Mouse (Mus musculus) inflammation-experienced regulatory T-cells, adult 6 months (primary cell): ENCODE results near the gene Ak7. TPM values are rescaled to one million over a fixed set of nuclear protein-coding genes. Genes with fewer than 3 reads are reported as not detected.

Experiments
- ATAC-seq: one replicate; pipeline ENCODE4 v1.8.0; 2017
- polyA plus RNA-seq, 3 experiments: library from polyadenylated mRNA; unstranded; fragments of 100-300 nt; shearing (Covaris generic); gene quantifications; one replicate each; pipeline ENCODE4 v1.2.1; 2017

Gene Ak7
- polyA plus RNA-seq, 3 experiments from 2014 or later = 0.28 to 0.38 (median 0.36) TPM

- ATAC-seq = no peak
These were observed 25.2 kb downstream of the Ak7 start for GRCm38 (mm10) chr12:105730851-105731460.

DNA sequence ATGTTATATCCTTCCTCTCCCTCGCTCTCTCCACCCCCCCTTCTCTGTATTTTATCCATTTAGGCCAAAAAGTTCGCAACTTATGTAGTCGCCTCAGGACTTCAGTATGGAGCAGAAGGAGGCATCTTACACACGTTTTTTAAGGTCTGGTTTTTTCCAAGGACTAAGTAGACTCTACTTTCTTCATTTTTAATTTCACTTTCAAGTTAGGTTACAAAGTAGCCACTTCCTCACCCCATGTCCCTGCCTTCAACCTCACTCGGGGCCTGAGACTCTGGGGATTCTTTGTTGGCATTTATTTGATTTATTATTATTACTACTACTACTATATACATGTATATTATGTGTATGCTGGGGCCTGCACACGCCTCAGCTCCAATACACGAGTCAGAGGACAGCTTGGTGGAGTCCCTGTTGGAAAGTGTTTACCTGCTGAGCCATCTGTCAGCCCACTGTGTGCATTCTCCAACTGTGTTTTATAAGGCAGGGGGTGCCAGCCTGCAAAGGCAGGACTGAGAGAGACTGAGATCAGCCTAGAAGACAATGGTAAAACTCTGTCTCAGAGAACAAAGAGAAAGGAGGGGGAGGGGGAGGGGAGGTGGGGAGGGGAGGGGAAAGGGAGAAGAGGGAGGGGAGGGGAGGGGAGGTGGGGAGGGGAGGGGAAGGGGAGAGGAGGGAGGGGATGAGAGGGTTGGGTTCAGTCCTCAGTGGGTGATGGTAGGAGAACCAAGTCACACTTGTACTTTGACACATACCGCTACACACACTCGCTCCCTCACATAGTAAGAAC is 27.8 kb downstream of the Ak7 start:
- no peak for ATAC-seq

DNA sequence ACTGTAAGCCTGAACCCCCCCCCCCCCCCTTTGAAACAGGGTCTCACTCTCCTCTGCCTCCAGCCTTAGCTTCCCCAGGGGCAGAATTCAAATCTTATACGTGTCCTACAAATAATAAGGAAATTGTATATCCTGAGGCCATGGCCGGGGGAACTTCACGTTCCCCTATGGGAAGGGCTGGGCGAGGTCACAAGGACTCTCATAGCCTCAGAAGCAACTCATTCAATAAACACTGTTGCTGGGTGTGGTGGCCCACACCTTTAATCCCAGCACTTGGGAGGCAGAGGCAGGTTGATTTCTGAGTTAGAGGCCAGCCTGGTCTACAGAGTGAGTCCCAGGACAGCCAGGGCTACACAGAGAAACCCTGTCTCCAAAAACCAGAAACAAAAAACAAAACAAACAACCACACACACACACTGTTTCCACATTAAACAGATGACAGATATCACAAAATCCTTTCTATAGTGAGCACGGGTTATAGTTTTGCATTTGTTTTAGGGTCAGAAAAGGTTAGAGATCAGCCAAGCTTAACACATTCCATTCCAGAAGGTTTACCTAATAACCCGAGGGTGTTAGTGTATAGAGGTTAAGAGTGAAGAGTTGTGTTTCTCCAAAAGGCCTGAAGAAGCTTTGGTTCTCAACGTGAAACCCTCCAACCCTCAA is 29.6 kb downstream of the Ak7 start:
- ATAC-seq = no peak

GRCm38 (mm10) chr12:105735889-105736251 is 30.1 kb downstream of the Ak7 start:
- ATAC-seq = no peak

DNA sequence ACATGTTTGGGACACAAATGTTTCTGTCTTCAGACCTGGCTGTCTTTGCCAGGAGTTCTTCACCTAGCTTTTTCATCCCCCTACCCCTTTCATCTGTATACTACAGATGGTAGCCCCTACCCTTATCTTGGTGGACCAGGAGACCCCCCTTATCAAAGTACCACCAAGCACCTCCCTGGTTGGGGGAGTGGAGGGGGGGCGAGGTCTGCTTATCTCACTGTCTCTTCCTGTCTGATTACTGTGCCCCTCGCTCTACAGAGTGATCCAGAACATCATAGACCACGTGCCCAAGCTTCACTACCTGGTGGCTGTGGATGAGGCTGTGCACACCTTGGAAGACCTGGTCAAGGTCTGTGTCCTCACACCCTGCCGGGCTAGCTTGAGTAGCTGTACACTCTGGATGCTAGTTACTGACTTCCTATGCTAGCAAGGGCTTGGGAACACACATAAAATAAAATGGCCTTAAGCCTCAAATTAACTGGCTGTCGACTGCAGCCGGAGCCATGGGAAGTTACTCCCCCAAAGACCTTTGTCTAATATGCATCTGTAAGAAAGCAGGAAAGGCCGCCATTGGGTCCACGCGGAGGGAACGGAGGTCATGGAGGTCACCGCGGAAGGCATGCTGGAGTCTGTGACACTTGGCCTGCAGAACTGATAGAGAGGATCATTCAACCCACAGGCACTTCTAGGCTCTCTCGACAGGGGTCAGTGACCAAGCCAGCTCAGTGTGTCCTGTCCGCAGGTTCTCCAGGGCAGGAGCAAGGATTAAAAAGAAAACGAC is 32.7 kb downstream of the Ak7 start:
- no peak for ATAC-seq

- ATAC-seq = no peak
These were observed 33.9 kb downstream of the Ak7 start for GRCm38 (mm10) chr12:105739656-105740055.

GRCm38 (mm10) chr12:105748114-105748513 is 42.3 kb downstream of the Ak7 start:
- no peak for ATAC-seq

DNA sequence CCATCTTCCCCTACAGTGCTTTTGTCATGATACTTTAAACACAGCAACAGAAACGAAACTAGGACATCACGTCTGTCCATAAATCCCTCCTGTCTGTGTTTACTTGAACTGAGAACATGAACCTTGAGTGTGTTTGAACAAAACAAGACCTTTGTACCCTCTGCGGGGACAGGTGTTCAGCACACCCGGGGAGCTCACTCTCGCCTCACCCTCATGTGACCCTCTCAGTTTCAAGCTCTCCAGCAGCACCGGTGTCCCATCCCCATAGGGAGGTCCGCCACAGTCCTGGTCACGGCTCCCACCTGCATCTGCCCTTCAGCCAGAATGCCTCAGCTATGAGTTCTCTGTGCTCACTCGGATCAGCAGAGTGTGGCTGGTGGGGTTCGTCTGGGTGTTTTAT is 48.0 kb downstream of the Ak7 start:
- no peak for ATAC-seq

GRCm38 (mm10) chr12:105757816-105758497 is 52.2 kb downstream of the Ak7 start:
- no peak for ATAC-seq

GRCm38 (mm10) chr12:105758911-105759310 is 53.1 kb downstream of the Ak7 start:
- no peak for ATAC-seq

GRCm38 (mm10) chr12:105759849-105760478 is 54.2 kb downstream of the Ak7 start:
- no peak for ATAC-seq

DNA sequence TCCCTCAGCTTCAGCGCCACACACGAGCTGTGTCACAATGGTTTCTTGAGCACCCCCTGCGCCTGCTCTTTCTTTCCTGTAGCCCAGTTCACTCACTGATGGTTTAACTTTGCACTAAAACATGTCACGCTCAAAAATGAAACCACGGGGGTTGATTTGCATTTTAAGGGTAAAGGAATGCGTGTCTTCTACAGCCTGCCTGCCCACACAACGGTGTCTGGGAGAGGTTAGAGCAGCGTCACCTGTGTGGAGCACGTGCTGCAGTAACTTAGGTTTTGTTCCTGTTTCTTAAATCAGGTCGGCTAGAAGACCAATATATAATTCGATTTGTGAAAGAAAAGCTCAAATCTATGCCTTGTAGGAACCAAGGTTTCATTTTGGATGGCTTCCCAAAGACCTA is 55.4 kb downstream of the Ak7 start:
- ATAC-seq = peak; percentile 61

DNA sequence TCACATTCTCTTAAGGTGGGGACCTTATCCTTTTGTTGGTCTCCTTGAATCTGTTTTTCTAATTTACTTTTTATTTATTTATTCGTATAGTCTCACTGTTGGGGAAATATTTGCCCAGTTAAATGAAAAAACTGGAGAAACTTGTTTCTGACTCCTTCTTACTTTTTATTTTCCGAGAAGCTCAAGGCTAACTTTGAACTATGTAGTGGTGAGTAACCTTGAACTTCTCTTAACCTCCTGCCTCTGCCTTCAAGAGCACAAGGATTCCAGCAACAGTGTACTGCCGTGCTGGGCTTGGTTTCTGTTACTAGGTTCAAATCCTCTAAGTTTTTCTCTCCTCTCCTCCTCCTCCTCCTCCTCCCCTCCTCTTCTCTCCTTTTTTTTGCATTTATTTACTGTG is 55.9 kb downstream of the Ak7 start:
- ATAC-seq = no peak

GRCm38 (mm10) chr12:105769700-105770099 is 63.9 kb downstream of the Ak7 start:
- ATAC-seq = no peak

DNA sequence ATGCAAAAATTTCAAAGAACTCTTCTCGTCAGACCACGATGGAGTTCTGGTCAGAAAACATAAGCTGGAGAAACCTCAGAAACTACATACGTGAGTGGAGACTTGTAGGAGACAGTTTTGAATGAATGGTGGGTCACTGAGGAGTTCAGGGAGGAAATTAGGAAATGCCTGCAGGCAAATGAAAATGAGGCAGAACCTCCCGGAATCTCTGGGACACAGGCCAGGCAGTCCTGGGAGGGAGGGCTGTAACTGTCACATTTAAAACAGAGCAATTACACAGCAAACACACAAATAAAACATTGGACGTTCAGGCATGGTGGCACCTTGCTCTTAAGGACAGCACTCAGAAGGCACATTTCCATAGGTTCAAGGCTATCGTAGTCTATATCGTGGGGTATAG is 69.1 kb downstream of the Ak7 start:
- ATAC-seq = no peak

GRCm38 (mm10) chr12:105777651-105778050 is 71.9 kb downstream of the Ak7 start:
- no peak for ATAC-seq

GRCm38 (mm10) chr12:105784196-105784999 is 78.6 kb downstream of the Ak7 start, which contains the start of gene Papola:
Gene Papola (plus strand): TSS chr12:105784694.
- ATAC-seq = peak; percentile 80

- ATAC-seq = peak; percentile 62
These were observed 79.4 kb downstream of the Ak7 start for GRCm38 (mm10) chr12:105785000-105785774.

- ATAC-seq = no peak
These were observed 80.3 kb downstream of the Ak7 start for GRCm38 (mm10) chr12:105786113-105786512.

DNA sequence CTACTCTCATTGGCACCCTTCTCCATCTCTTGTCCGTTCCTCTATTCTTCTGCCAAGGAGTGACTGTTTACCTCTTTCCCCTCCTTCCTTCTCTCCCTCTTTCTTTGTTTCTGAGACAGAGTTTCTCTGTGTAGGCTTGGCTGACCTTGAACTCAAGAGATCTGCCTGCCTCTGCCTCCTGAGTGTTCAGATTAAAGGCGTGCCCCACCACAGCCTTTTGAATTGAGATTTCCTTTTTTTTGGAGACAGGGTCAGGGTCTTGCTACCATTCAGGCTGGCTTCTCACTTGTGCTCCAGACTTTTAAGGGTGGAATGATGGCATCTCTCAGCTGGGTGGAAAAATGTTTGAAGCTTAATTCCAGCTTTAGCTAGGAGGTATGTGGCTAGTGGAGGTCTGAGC is 81.8 kb downstream of the Ak7 start:
- ATAC-seq = no peak
